Comparison of ENCODE assay signal across 20 mouse cellular contexts in genomic region chr2:3785546-3785945, GRCm38 (mm10).
DNase-seq lines count a peak whose midpoint lies in the region; ATAC-seq lines count a peak whose summit lies in the region.
"Had no signal": no experiment of that assay in that cellular context is flagged by ENCODE, and none has a peak within 500 bp of the region (broad histone marks: within the 10 kb centered on the region; RNA-seq: fewer than 3 reads in every experiment).

No protein-coding gene starts in this region.

- no peak for ATAC-seq in frontal cortex, adult (ENCODE audit: low TSS enrichment)
- ATAC-seq: activated CD4-positive, CD25-positive, alpha-beta regulatory T cell, adult 4 months; CD4-positive, CD25-positive, alpha-beta regulatory T cell, adult 4 months; forebrain, embryonic 16.5 days; intestine, embryonic 15.5 days; Patski had no signal

- intact Hi-C loops in heart, postnatal 14 days (cut with DNase I), result no loop called here

- DNase-seq in 3T3-L1 (ENCODE audit: low read depth, low spot score) (peak; percentile 17), NIH3T3 (ENCODE audit: low read depth) (peak; percentile 46)
- peak; percentile 59 for DNase-seq in adrenal gland, postnatal 10 days
- peak; percentile 45 for DNase-seq in fat pad, adult 2 months (ENCODE audit: extremely low read depth, low read depth, low spot score)
- DNase-seq in ovary, adult 18-20 months (ENCODE audit: low spot score), result no peak
- DNase-seq in heart, postnatal 14 days, result no peak
- DNase-seq: B cell, adult 2 months; cerebellum, adult 11 months; cerebellum, adult 8-10 months; cerebellum, postnatal 14 days; embryo, embryonic 11 days; gastrocnemius, postnatal 14 days; heart, postnatal 10 days; kidney, adult 18-20 months had no signal

Comparison
In these comparisons a context has a peak if more than half of its experiments do, and no peak if none do; other contexts are left out.
1. DNase-seq: peak in 3T3-L1 (single experiment), NIH3T3 (single experiment), adrenal gland, postnatal 10 days (single experiment) and fat pad, adult 2 months (single experiment); none in ovary, adult 18-20 months (single experiment) and heart, postnatal 14 days (0 of 2).